Mouse (Mus musculus) cerebellum, adult 9-10 months (tissue): ENCODE results near the gene Nipsnap1.
A peak's percentile ranks its signal among the peaks of the same experiment; 100 is the strongest.

ENCODE experiments used
- DNase-seq: peaks from one replicate; pipeline ENCODE4 v3.0.0; 2022

The Nipsnap1 gene

DNA sequence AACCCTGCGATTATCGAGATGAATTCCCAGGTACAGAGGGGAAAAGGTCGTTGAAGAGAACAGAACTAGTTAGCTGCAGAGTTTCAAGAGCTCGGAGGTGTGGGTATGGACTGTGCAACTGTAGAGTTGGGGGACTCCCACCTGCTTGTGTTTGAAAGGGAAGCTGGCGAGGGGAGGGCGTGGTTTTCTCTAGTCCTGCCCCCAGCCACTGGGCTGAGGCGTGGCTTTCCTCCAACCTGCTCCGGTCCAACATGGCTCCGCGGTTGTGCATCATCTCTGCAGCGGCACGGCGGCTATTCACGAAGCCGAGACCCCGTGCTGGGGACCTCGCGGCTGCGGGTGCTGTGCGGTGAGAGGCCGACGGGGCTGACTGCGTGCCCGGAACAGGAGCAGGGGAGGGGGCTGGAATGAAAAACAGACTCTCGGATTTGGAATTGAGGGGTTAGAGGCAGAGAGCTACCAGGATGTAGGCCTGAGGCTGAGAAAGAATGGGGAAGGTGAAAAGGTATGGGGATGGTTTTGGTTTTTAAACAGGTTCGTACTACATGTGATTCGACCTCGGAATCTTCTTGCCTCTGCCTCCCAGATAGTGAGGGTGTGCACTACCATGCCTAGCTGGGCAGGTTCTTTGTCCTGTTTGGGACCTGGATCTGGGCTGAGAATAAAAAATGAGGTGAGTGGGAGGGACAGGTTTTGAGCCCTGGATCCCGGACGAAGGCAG is at the start of gene Nipsnap1:
Gene Nipsnap1, plus strand, starts transcription at position 197 of the 721 bp plus-strand sequence.
- peak; percentile 85 for DNase-seq

DNA sequence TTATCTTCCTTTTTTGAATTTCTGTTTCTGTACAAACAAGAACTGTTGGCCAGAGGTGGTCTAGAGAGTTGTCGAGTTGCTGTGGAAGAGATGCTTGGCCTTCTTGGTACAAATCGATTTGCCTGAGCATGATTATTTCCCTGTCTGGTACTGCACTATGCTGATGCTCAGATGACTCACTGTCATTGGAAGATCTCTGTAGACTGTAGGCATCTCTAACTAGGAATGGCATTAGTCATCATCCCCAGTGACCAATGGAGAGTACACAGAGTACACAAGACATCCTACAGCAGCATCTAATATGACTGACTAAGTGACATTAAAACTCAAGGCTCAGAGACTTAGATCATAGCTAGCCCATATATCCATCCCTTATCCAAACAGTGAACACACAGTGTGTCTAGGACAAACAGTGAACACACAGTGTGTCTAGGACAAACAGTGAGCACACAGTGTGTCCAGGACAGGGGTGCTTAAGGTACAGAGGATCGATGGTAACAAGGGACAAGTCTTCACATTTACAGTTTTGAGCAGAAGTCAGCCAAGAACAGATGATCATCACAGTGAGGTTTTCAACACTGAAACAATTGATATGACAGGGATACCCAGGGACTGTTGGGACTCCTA is 47.5 kb upstream of the Nipsnap1 start:
- no peak for DNase-seq

DNA sequence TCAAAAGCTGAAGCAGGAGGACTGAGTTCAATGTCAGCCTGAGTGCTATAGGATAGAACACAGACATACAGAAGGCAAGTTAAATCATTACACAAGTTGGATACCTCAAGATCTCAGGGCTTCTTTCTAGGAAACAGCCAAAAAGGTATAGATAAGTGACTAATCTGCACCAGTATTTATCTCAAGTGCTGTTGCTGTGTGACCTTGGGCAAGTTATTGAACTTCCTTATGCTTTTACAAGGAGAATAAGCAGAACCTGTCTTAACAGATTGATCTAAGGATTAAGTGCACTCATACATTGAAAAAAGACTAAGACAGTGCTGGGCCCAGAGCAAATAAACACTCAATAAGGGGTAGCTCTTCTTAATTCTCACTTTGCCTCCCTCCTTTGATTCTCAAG is 46.4 kb upstream of the Nipsnap1 start:
- DNase-seq: no peak

DNA sequence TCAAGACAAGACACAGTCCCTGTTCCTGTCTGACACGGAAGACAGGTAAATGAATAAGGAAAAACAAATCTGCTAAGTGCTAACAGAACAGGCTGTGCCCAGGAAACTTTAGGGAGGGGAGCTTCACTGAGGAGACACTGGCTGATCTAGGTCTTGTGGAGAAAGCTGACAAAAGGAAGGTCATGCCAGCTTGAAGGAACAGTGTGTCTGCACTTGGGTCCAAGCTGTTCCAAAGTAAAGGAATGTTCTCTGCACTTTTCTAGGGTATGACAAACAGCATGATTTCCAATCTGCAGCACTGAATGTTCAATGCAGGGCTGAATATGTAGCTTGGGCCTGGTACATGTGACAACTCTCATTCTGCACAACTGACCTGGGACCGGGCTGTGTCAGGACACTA is 45.8 kb upstream of the Nipsnap1 start:
- no peak for DNase-seq

DNA sequence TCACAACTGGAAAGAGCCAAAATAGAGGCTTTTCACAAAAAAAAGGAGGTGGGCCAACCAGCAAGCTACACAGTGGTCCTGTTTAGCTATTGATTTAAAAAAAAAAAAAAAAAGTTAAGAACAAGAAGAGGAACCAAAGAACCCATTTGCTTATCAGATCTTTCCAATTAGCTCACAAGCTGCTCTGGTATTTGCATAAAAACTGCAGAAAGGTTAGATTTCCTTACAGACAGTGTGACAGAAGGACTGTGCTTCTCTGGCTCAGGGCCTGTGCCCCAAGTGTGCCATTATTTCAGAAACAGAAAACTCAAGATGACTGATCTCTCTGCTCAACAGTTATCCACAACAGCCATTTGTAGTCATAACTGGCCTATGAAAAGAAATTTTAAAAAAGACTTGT is 42.7 kb upstream of the Nipsnap1 start:
- no peak for DNase-seq

DNA sequence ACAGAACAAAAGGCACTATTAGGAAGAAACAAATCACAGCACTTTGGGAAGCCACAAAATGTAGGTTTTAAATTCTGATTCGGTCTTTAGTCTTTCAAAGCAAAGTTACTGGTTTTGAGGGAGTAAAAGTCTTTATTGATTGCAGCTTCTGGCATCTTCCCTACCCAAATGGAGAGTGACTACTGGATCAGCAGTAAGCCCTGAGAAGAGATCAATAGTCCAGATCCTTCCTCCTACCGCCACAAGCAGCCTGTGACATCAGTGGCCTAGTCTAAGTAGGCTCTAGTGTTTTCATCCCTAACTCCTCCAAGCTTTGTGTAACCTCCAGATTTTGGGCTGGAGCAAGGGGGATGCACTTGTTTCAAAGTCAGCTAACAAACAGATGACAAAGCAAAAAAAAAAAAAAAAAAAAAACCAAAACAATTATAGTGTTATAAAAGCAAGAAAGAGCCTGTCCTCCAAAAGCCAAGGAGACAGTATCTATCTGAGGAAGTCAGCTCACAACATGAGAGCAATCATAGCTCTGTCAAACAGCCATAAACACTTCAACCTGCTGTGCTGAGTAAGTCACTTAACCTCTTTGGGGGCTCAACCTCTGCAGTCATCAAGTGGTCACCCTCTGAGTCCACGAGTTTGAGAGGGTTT is 40.3 kb upstream of the Nipsnap1 start:
- DNase-seq: no peak

DNA sequence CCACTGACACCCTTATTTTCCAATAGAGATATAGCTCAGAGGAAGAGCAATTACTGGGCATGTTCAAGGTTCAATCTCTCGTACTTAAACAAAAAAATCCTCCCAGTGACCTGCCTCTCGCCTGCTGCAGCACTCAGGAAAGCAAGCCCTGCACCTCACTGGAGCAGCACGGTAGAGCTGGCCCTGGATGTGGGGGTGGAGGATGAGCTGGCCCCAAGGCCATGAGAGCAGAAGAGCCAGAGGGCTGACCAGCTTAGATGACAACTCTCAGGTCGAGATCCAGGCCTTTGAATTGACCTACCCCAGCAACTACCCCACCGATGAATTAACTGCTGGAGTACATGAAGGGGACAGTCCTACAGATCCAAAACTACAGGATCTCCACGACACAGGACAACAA is 38.3 kb upstream of the Nipsnap1 start:
- DNase-seq: no peak

DNA sequence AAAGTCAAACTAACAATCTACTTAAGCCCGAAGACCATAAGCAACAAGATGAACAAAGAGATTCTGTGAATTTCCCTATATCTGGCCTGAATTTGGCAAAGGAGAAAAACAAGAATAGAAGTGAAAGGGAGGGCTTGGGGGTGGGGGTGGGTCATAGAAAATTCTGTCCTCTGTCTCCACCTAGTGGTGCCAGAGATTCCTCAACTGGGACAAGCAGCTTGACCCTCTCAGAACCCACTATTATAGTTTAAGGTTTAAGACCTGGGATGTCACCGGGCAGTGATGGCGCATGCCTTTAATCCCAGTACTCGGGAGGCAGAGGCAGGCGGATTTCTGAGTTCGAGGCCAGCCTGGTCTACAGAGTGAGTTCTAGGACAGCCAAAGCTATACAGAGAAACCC is 37.0 kb upstream of the Nipsnap1 start:
- DNase-seq: no peak

DNA sequence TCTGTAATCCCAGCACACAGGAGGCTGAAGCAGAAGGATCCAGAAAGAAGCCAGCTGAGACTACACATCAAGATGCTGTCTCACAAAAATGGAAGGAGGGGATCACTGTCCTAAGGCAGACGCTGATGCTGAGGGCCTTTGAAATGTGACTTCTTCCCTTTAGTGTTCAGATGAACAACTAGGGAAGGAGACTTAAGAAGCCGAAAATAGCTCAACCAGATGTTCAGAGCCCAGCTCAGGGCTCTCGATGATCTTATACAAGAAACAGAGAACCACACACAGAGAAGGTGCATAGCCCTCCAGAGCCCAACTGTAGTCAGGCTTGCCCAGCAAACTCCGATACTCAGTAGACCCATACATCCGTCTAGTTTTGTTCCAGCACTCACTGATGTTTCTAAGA is 36.4 kb upstream of the Nipsnap1 start:
- DNase-seq: no peak

DNA sequence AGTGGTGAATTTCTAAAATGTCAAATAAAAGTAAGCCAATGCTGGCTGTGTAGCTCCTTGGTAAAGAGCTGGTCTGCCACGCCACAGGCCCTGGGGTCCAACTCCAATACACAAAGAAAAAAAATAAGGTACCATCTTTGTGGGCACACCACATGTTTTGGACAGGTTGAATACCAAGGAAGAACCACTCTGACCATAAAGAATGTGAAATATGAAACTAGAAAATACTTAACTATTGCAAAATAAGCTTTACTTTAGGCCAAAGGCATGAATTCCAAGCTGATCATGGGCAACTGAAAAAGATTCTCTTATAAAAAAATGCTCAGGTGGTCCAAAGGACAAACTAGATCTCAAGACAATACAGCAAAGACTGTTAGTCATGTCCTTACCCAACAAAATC is 35.5 kb upstream of the Nipsnap1 start:
- no peak for DNase-seq

DNA sequence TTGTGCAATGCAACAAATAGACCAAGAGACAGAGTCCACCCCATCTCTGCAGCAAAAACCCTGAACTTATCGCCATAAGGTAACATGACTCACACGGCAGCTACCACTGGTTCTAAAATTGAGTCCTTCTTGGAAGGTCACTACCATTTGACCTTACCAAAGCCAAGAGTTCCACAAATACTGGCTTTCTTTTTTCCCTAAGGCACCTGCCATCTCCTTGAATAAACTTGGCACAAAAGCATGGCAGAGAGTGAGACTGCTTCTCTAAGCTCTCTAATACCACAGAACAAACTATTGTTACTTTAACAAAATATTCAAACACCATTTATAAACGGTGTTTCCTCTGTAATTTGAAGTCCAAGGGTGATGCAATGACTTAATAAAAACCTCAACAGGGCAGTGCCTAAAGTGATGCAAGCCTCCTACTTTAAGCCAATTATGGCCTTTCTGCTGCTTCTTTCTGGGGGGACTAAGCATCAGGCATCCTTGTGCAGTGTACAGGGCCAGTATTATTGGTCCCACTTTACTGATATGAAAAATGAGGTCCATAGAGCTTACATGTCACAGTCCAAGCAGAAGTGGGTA is 32.7 kb upstream of the Nipsnap1 start:
- DNase-seq: no peak

DNA sequence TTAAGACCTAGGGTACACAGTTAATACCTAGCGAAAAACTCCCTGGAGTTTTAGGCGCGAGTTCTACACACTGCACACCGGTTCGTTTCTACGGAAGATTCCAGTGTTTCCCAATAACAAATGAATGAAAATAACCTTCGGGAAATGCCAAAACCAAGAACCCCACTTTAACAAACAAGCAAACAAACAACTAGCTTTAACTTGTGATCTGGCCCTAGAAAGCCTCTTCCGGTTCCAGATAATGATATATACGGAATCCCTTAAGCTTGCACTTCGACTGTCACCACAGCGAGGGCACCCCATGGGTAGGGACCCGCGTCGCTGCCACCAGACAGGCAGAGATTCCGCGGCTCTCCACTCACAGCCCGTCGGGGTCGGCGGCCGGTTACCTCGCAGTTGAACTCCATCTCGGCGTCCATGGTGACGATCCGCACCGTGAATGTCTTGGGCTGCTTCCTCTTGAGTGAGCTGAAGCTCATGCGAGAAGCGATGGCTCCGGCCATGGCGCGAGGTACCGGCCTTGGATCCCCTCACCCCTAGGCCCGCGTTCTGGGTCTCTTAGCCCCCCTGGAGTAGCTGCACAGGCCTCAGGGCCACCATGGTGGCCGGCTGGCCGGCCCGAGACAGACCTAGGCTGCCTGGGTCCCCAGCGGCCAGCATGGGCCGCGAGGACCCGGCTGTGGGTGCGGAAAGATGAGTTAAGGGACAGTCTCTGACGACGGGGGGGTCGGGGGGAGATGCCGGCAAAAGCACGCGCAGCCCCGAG is 25.1 kb upstream of the Nipsnap1 start:
- peak; percentile 43 for DNase-seq

DNA sequence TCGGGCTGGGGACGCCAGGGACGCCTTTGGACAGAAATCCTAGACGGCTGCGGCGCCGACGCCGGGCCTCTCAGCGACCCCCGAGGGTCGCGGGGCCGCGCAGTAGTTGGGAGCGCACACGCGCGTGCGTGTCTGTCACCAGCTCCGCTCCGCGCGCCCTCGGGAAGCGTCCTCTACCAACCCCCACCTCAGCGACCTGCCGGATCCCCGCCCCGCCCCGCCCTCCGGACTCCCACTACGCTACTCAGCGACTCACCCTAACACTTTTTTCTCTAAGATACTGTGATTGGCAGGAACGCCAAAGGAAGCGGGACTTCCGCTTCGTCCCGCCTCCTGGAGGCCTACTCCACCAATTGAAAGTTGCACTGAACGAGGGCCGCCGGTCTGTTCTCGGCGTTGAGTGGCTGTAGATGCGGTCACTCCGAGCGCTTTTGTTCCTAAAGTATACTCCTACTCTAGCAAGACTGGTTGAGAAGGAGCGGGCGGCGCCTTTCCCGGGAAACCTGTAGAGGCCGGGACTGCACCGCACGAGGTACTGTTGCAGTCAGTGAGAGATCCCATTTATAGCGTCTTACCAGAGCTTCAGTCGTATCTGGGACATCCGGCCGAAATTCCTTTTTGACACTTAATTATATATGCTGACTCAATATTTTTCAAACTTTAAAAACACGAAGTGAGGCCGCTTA is 24.4 kb upstream of the Nipsnap1 start, which contains the start of gene Nf2:
Gene Nf2, minus strand, starts transcription at position 279 of the 686 bp plus-strand sequence.
- DNase-seq: peak; percentile 99

DNA sequence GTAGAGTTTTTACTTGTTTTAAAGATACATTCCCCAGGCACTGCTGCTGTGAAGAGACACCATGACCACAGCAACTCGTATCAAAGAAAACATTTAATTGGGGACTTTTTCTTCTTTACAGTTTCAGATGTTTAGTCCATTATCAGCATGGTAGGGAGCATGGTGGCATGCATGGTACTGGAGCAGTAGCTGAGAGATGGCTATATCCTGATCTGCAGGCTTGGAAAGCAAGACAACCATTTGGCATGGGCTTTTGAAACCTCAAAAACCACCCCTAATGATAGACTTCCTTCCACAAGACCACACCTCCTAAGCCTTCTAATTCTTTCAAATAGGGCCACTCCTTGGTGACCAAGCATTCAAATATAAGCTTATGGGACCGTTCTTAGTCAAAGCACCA is 23.3 kb upstream of the Nipsnap1 start:
- DNase-seq: no peak

DNA sequence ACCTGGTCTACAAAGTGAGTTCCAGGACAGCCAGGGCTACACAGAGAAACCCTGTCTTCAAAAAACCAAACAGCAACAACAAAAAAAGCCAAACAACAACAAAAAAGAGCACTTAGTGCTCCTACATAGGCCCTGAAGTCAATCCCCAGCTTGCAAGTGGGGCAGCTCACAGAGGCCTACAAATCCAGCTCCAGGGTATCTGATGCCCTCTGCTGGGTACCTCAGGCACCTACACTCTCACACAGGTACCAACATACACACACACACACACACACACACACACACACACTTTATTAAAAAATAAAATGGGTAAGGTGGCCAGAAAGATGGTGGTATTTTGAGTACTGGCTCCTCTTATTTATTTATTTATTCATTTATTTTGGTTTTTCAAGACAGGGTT is 20.7 kb upstream of the Nipsnap1 start:
- DNase-seq: no peak

DNA sequence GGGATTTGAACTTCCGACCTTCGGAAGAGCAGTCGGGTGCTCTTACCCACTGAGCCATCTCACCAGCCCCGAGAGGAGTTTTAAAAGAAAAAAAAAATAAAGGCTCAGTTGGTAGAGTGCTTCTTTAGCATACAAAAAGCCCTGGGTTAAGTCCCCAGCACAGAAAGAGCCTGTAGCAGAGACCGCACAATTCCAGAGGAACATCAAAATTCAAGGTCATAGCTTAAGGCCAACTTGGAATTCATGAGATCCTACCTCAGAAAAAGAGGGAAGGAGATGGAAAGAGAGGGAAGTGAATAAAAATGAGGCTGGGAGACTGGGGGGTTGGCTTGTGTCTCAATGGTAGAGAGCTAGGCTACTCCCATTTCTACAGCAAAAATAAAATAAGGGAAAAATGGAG is 19.6 kb upstream of the Nipsnap1 start:
- DNase-seq: no peak

DNA sequence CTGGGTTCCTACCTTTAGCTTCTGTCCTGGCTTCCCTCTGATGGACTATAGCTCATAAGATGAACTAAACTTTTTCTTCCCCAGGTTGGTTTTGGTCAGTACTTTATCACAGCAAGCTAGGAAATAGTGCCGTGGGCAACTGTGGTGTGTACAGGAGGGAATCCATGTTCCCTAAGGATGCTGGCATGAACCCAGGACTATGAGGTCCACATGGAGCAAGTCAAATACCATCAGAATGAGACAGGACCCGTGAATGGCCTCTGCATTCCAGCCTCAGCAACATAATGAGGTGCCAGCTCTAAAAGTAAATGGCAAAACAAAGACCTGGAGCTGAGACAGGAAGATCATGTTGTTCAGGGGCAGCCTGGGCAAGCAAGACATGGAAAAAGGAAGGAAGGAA is 15.3 kb upstream of the Nipsnap1 start:
- DNase-seq: no peak

DNA sequence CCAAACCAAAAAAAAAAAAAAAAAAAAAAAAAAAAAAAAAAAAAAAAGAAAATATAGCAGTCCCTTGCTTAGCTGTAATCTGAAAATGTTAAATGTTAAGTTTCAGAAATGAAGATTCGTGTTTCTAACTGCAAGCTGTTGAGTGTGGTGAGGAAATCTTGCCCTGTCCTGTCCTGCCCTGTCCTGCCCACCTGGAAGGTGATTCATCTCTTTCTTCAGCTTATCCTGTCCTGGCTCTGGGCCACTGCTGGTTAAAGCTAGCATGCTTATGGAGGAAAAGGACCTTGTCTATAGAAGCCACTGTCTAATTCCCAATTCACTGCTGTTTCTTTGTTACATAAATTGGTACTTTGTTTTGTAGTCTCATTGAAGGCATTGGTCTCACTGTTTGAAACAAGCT is 12.8 kb upstream of the Nipsnap1 start:
- DNase-seq: no peak

DNA sequence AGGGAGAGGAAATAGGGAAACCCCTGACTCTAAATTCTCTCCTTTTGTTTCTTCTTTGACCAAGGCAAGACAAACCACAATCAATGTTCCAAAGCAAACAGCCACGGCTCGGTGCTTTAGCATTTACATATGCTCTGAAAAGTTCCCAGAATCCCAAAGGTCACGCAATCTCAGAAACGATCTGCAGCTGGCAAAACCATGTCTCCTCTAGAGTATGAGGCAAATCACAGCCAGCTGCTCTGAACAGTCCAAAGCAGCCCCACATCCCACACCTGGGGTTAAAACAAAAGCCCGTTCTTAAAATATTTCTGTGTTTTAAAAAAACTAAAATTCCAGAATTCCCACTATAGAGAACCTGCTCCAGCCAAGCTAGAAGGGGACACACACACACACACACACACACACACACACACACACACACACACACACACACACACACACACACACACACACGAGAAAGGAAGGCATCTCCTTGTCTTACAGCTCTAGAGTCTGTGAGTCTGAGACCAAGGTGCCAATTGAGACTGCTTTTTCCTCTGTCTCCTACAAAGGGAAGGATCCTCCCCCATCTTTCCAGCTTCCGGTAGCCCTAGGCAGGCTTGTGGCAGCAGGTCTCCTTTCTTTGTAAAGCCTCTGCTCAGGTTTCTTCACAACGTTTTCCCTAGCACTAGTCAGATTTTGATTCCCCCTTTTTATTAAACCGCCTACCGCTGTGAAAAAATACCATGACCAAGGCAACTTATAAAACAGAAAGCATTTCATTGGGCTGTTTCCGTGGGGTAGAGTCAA is 11.7 kb upstream of the Nipsnap1 start:
- DNase-seq: no peak

DNA sequence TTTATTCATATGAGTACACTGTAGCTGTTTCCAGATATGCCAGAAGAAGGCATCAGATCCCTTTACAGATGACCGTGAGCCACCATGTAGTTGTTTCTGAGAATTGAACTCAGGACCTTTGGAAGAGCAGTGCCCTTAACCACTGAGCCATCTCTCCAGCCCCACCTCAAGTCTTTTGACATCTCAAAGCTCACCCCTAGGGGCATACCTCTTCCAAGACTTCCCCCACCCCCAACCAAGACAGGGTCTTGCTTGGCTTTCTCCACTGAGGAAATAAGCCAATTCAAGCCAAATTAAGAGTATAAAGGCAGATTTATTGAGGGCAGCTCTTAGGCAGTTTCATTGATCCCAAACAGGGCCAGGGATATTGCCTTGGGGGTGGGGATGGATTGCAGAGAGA is 11.0 kb upstream of the Nipsnap1 start:
- no peak for DNase-seq

DNA sequence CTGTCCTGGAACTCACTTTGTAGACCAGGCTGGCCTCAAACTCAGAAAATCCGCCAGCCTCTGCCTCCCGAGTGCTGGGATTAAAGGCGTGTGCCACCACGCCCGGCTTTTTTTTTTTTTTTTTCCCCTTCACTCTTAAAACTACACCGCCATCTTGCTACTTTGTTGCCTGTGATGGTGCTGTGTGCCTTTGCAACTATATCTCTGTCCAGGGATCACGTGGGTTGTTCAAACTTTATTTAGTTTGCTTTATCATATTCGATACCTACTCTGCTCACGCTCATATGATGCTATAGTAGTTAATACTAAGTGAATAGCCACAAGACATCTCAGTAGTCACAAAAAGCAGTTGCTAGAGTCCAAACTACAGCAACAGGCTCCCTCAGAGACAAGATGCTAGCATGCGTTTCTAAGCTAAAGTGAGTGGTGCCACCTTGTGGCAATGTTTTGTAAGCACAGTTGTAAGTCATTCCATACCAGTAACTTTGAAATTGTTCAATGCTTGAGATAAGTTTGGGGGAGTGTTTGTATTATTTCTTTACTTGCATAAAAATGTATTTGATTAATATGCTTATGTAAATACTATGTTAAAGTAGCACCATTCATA is 8.0 kb upstream of the Nipsnap1 start:
- DNase-seq: peak; percentile 71
